Mouse (Mus musculus) hindbrain, embryonic 11.5 days (tissue): ENCODE results near the gene Ckmt1. TPM values are rescaled to one million over a fixed set of nuclear protein-coding genes. Genes with fewer than 3 reads are reported as not detected.
A peak's percentile ranks its signal among the peaks of the same experiment; 100 is the strongest.

Experiments
- ATAC-seq: fragments of 200-750 bp; cut with Nextera tagmentation; 2 replicates; pipeline ENCODE4 v1.8.0; 2017; ENCODE audit warnings: mild to moderate bottlenecking, moderate TSS enrichment, moderate library complexity; ENCODE audit not compliant: low FRiP score
- DNase-seq: peaks from one replicate; pipeline ENCODE4 v3.0.0-alpha.2; 2015; ENCODE audit warnings: low spot score
- H3K27ac ChIP-seq: fragments of 300-500 bp; sonication (generic); 2 replicates; pipeline ENCODE4 v1.5.1; 2014; ENCODE audit warnings: mild to moderate bottlenecking, low read depth, low read length
- H3K27me3 ChIP-seq: fragments of 300-500 bp; sonication (generic); 2 replicates; pipeline ENCODE4 v1.6.1; 2014; ENCODE audit warnings: mild to moderate bottlenecking, low read length, moderate library complexity, mixed read lengths; ENCODE audit not compliant: control insufficient read depth, insufficient read depth
- H3K36me3 ChIP-seq: fragments of 300-500 bp; sonication (generic); 2 replicates; pipeline ENCODE4 v1.6.1; 2014; ENCODE audit warnings: mild to moderate bottlenecking, low read length, moderate library complexity, mixed read lengths; ENCODE audit not compliant: control insufficient read depth, insufficient read depth
- H3K4me1 ChIP-seq: fragments of 300-500 bp; sonication (generic); replicated peaks from 2 replicates; pipeline ENCODE4 v1.6.1; 2014; ENCODE audit warnings: low read length, mixed read lengths; ENCODE audit not compliant: control insufficient read depth, insufficient read depth
- H3K4me2 ChIP-seq: fragments of 300-500 bp; sonication (generic); replicated peaks from 2 replicates; pipeline ENCODE4 v1.6.1; 2014; ENCODE audit warnings: mild to moderate bottlenecking, low read depth, low read length
- H3K4me3 ChIP-seq: fragments of 300-500 bp; sonication (generic); 2 replicates; pipeline ENCODE4 v1.5.1; 2014; ENCODE audit warnings: low read depth, low read length
- H3K9ac ChIP-seq: fragments of 300-500 bp; sonication (generic); 2 replicates; pipeline ENCODE4 v1.6.1; 2014; ENCODE audit warnings: low read depth, low read length
- H3K9me3 ChIP-seq: fragments of 300-500 bp; sonication (generic); 2 replicates; pipeline ENCODE4 v1.6.1; 2016; ENCODE audit warnings: low read length; ENCODE audit not compliant: control insufficient read depth
- WGBS: fragments of 180-500 bp; shearing (Covaris S2); extraction: QIAGEN DNeasy Blood & Tissue Kit; methylation state at CpG from one replicate; pipeline ENCODE4 v1.1.7; 2014; 5-methylcytosine and 5-hydroxymethylcytosine counted together
- polyA plus RNA-seq: library from polyadenylated mRNA; unstranded; fragments of >200 nt; fragmentation: Nextera tagmentation; extraction: Ambion mirVana; gene quantifications from 2 replicates; pipeline ENCODE4 v1.2.1, GENCODE M21; 2014

Ckmt1 gene
- polyA plus RNA-seq, 1 experiment from 2014 or later = 8.5 TPM

- Histone ChIP-seq H3K9me3 (no peaks in the 10 kb centered on the region), H3K27me3 (peaks cover 17% of the 10 kb centered on the region; the same call in 1 of the 2 replicates), H3K9ac (peak within 1 kb of the TSS; percentile 85), H3K36me3 (no peaks in the 10 kb centered on the region), H3K4me2 (peak within 1 kb of the TSS; percentile 72), H3K27ac (peak within 1 kb of the TSS; percentile 75), H3K4me1 (peaks cover 11% of the 10 kb centered on the region), H3K4me3 (peak within 1 kb of the TSS; percentile 72)
- under 1% methylated on average over 54 of the region's 58 CpGs for WGBS
- DNase-seq = peak; percentile 96
- ATAC-seq = peak; percentile 95
Measured at GRCm38 (mm10) chr2:121354820-121355592, 2.5 kb upstream of the Ckmt1 start, which contains the start of gene Ppip5k1. TSS of gene Ppip5k1 (minus strand) at chr2:121355396.

GRCm38 (mm10) chr2:121357961-121358360 is 447 bp downstream of the Ckmt1 start:
- H3K9me3 ChIP-seq = no peaks in the 10 kb centered on the region
- DNase-seq (no peak), ATAC-seq (no peak)
- H3K4me3 ChIP-seq = peak overlapping the region; percentile 29; the same call in 1 of the 2 replicates
- peaks cover 11% of the 10 kb centered on the region for H3K4me1 ChIP-seq
- 9% methylated on average over 4 of the region's 4 CpGs for WGBS
- peaks cover 17% of the 10 kb centered on the region; the same call in 1 of the 2 replicates for H3K27me3 ChIP-seq
- H3K9ac ChIP-seq = no peak overlapping the region
- H3K4me2 ChIP-seq = no peak overlapping the region
- H3K27ac ChIP-seq = no peak overlapping the region
- no peaks in the 10 kb centered on the region for H3K36me3 ChIP-seq

DNA sequence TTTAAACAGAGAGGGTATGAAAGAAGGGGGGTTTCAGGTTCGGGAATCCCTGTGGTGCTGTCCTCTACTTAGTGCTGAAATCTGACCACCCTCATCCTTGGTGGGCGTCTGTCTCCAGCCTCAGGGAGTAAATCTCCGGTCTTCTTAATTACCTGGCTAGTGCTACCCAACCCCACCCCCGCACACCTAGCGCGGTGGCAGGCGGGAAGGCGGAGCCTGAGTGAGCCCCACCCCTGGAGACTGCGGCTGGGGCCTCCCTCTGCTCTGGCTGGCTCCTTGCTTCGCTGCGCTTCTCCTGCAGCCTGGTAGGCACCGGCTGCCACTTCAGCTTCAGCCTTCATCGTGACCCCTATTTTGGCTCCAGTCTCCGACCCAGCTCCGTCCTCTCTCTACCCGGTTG is 867 bp downstream of the Ckmt1 start:
- Histone ChIP-seq H3K27me3 (peaks cover 17% of the 10 kb centered on the region; the same call in 1 of the 2 replicates), H3K9ac (peak overlapping the region; percentile 48), H3K4me1 (peaks cover 11% of the 10 kb centered on the region), H3K27ac (no peak overlapping the region), H3K36me3 (no peaks in the 10 kb centered on the region), H3K9me3 (no peaks in the 10 kb centered on the region), H3K4me3 (peak overlapping the region; percentile 29), H3K4me2 (peak overlapping the region; percentile 36)
- under 1% methylated on average over 16 of the region's 16 CpGs for WGBS
- DNase-seq (peak; percentile 65), ATAC-seq (peak; percentile 11; the same call in 1 of the 2 replicates)

DNA sequence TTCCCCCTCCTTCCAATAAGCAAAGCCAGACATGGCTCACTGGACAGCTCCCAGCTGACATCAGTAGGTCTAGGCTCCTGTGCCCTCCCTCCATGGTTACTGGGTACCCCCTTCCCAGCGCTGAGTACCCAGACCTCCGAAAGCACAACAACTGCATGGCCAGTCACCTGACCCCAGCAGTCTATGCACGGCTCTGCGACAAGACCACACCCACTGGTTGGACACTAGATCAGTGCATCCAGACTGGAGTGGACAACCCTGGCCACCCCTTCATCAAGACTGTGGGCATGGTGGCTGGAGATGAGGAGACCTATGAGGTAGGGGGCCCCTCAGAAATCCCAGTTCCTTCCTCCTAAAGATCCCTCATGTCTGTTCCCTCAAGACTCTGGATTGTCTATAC is 1.9 kb downstream of the Ckmt1 start:
- DNase-seq (peak; percentile 2), ATAC-seq (no peak)
- no peak overlapping the region for H3K27ac ChIP-seq
- H3K4me3 ChIP-seq = no peak overlapping the region
- peaks cover 7% of the 10 kb centered on the region for H3K4me1 ChIP-seq
- no peak overlapping the region for H3K4me2 ChIP-seq
- H3K9me3 ChIP-seq = no peaks in the 10 kb centered on the region
- H3K9ac ChIP-seq = no peak overlapping the region
- H3K36me3 ChIP-seq = no peaks in the 10 kb centered on the region
- peaks cover 17% of the 10 kb centered on the region; the same call in 1 of the 2 replicates for H3K27me3 ChIP-seq
- WGBS = 56% methylated on average over 4 of the region's 4 CpGs

DNA sequence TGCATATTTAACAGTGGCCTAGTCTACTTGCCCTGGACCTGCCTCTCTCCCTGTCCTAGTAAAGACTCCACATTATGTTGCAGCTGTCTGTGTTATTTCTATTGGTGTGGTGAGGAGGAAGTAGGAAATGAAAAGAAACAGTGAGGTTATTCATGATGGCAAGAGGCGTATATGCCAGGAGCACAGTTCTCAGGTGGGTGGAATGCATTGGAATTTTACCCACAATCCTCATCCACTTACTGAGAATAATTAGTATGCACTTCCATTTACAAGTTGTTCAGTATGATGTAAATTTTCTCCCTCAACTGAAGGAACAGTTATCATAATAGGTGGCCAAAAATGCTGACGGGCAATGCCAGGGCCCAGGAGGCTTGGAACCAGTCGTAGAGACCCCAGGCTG is 6.1 kb downstream of the Ckmt1 start:
- Histone ChIP-seq H3K4me1 (peaks cover 2% of the 10 kb centered on the region; the same call in 1 of the 2 replicates), H3K4me3 (no peak overlapping the region), H3K36me3 (no peaks in the 10 kb centered on the region), H3K27me3 (peaks cover 4% of the 10 kb centered on the region; the same call in 1 of the 2 replicates), H3K4me2 (no peak overlapping the region), H3K27ac (no peak overlapping the region), H3K9ac (no peak overlapping the region), H3K9me3 (no peaks in the 10 kb centered on the region)
- no peak for ATAC-seq
- WGBS = 84% methylated on average over 3 of the region's 3 CpGs
- DNase-seq = no peak

DNA sequence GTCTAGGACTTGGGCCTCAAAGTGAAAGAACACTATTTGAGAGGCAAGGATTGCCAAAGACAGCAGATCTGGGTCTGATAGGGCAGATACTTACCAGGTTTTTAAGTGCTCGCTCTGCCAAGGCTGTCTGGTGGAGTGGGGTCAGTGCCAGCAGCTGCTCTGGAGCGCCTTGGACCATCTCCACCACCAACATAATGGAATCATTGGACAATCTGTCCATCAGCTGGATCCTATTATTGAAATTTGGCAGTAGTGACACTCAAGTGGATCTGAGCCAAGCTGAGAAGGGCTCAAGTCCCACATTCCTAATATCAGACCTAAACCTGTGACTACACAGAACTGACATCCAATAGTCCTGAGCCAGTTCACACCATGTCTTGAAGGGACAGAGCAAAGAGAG is 11.3 kb downstream of the Ckmt1 start:
- no peaks in the 10 kb centered on the region for H3K36me3 ChIP-seq
- DNase-seq (no peak), ATAC-seq (no peak)
- no peak overlapping the region for H3K9ac ChIP-seq
- H3K27ac ChIP-seq = no peak overlapping the region
- 96% methylated on average over 2 of the region's 2 CpGs for WGBS
- no peaks in the 10 kb centered on the region for H3K9me3 ChIP-seq
- H3K4me3 ChIP-seq = no peak overlapping the region
- H3K4me1 ChIP-seq = no peaks in the 10 kb centered on the region
- H3K27me3 ChIP-seq = no peaks in the 10 kb centered on the region
- no peak overlapping the region for H3K4me2 ChIP-seq

DNA sequence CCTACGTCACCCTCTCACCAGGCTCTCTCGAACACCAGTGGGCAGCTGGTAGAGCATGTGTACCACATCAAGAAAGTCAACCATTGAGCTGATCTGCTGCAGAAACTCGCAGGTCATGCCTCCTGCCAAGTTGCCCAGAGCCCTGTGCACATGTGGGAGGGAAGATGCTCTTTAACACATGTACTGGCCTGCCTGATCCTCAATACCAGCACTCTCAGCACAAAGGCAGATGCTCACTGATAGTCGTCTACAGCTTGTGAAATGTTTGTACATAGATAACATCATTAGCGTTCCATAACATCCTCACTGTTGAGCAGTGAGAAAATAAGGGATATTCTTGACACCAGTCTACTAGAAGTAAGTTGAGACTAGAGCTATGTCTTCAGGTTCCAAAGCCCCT is 13.4 kb downstream of the Ckmt1 start:
- no peaks in the 10 kb centered on the region for H3K9me3 ChIP-seq
- ATAC-seq = no peak
- H3K9ac ChIP-seq = no peak overlapping the region
- no peak overlapping the region for H3K4me2 ChIP-seq
- H3K4me1 ChIP-seq = no peaks in the 10 kb centered on the region
- no peak overlapping the region for H3K27ac ChIP-seq
- H3K4me3 ChIP-seq = no peak overlapping the region
- WGBS = 85% methylated on average over 5 of the region's 5 CpGs
- DNase-seq = no peak
- no peaks in the 10 kb centered on the region for H3K27me3 ChIP-seq
- no peaks in the 10 kb centered on the region for H3K36me3 ChIP-seq

DNA sequence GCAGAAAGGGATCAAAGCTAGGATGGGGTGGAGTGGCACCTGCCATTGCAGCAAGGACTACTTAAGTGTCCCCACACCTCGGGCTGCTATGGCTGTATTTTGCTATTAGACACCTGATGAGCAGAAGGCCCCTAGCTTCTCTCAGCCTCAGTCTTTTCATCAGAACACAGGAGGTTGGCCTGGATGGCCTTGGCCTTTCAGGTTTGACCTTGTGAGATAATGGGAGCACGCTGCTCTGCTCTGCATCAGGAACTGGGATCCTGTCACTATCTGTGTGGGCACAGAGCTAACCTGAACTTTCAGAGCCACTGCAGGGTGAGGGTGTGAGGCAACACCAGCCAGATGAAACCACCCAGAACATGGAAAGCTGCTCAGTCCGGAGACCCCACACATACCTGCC is 14.8 kb downstream of the Ckmt1 start:
- no peak overlapping the region for H3K4me2 ChIP-seq
- no peaks in the 10 kb centered on the region for H3K9me3 ChIP-seq
- H3K36me3 ChIP-seq = no peaks in the 10 kb centered on the region
- H3K9ac ChIP-seq = no peak overlapping the region
- H3K4me3 ChIP-seq = no peak overlapping the region
- 86% methylated on average over 3 of the region's 3 CpGs for WGBS
- H3K27me3 ChIP-seq = no peaks in the 10 kb centered on the region
- no peak for ATAC-seq
- H3K27ac ChIP-seq = no peak overlapping the region
- DNase-seq = no peak
- H3K4me1 ChIP-seq = no peaks in the 10 kb centered on the region

DNA sequence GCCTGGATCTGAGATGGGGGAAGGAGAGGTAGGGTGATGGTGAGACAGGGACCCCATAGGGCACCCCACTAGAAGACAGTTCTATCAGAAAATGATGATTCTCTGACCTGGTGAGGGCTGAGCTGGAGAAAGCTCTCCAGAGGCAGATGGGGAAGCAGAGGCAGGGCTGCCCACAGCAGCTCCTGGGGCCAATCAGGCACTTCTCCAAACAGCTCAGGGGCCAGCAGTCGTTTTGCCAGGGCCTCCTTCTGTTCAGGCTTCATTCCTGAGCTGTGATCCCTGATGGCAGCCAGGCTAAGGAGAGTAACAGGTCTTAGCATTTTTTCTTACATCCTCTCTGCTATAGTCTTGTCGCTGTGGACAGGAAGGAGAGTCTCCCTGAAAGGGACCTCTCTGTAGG is 17.3 kb downstream of the Ckmt1 start:
- H3K9me3 ChIP-seq = no peaks in the 10 kb centered on the region
- H3K4me3 ChIP-seq = no peak overlapping the region
- no peak overlapping the region for H3K9ac ChIP-seq
- H3K27ac ChIP-seq = no peak overlapping the region
- H3K27me3 ChIP-seq = no peaks in the 10 kb centered on the region
- no peaks in the 10 kb centered on the region for H3K4me1 ChIP-seq
- H3K36me3 ChIP-seq = no peaks in the 10 kb centered on the region
- H3K4me2 ChIP-seq = no peak overlapping the region
- 54% methylated on average over 2 of the region's 2 CpGs for WGBS
- DNase-seq = no peak
- no peak for ATAC-seq
